Mouse (Mus musculus) thymus, adult 2 months (tissue): ENCODE measurements around the gene Klhl26. TPM values are rescaled to one million over a fixed set of nuclear protein-coding genes. Genes with fewer than 3 reads are reported as not detected.

Source experiments
- DNase-seq: peaks from one replicate; pipeline ENCODE4 v3.0.0; 2021
- H3K27ac ChIP-seq: fragments of 200-500 bp; 2 replicates; pipeline ENCODE4 v1.5.1; 2012; ENCODE audit warnings: low read length, control low read depth; ENCODE audit not compliant: control insufficient read depth, insufficient read depth
- H3K27me3 ChIP-seq: fragments of 200-500 bp; 2 replicates; pipeline ENCODE4 v1.6.1; 2012; ENCODE audit warnings: mild to moderate bottlenecking, low read length, moderate library complexity, mixed read lengths; ENCODE audit not compliant: control insufficient read depth, insufficient read depth
- H3K36me3 ChIP-seq: fragments of 200-500 bp; 2 replicates; pipeline ENCODE4 v1.6.1; 2012; ENCODE audit warnings: mild to moderate bottlenecking, low read length, moderate library complexity; ENCODE audit not compliant: control insufficient read depth, insufficient read depth
- H3K4me1 ChIP-seq: fragments of 200-500 bp; replicated peaks from 2 replicates; pipeline ENCODE4 v1.6.1; 2012; ENCODE audit warnings: low read length; ENCODE audit not compliant: control insufficient read depth, insufficient read depth
- H3K4me3 ChIP-seq: fragments of 200-500 bp; 2 replicates; pipeline ENCODE4 v1.5.1; 2012; ENCODE audit warnings: mild to moderate bottlenecking, low read length, control low read depth, moderate library complexity; ENCODE audit not compliant: control insufficient read depth, insufficient read depth
- CTCF ChIP-seq: fragments of 200-500 bp; IDR thresholded peaks from 2 replicates; pipeline ENCODE4 v1.5.1; 2012; ENCODE audit warnings: mild to moderate bottlenecking, control low read depth, low read length, moderate library complexity, borderline replicate concordance; ENCODE audit not compliant: control insufficient read depth, poor library complexity, insufficient read depth; ENCODE audit errors: extremely low read depth
- POLR2A ChIP-seq: fragments of 200-500 bp; IDR thresholded peaks from 2 replicates; pipeline ENCODE4 v1.6.1; 2012; ENCODE audit warnings: mild to moderate bottlenecking, low read length, control low read depth, moderate library complexity; ENCODE audit not compliant: control insufficient read depth, poor library complexity, insufficient read depth; ENCODE audit errors: extremely low read depth
- WGBS: fragments of 180-500 bp; shearing (Covaris S2); methylation state at CpG from one replicate; pipeline ENCODE4 v1.1.7; 2018; 5-methylcytosine and 5-hydroxymethylcytosine counted together
- polyA plus RNA-seq: library from polyadenylated mRNA; depleted of rRNA; stranded (reverse); fragments of >200 nt; gene quantifications from 2 replicates; pipeline ENCODE4 v1.2.3, GENCODE M21; 2012

Klhl26 gene
- polyA plus RNA-seq, 1 experiment = 44.6 TPM

DNA sequence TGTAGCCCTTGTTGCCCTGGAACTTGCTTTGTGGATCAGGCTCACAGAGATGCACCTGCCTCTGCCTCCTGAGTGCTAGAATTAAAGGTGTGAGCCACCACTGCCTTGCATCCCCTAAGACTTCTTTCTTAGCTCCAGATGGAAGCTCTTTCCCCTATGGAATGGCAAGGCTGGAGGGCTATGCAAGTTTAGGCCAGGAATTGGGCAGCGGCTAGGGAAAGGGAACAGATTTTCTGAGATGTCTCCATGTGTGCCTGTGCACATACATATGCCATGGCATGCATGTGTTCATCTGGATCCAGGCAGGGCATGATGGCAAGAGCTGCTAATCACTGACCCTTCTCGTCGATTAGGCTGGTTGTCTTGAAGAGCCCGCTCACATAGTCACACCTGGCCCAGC lies 11.1 kb downstream of the Klhl26 start:
- no peak overlapping the region for H3K27ac ChIP-seq
- no peak for DNase-seq
- H3K4me3 ChIP-seq = no peak overlapping the region
- 97% methylated on average over 4 of the region's 4 CpGs for WGBS
- no peaks in the 10 kb centered on the region for H3K27me3 ChIP-seq
- H3K36me3 ChIP-seq = no peaks in the 10 kb centered on the region
- TF ChIP-seq POLR2A (no peak), CTCF (no peak)
- no peaks in the 10 kb centered on the region for H3K4me1 ChIP-seq

DNA sequence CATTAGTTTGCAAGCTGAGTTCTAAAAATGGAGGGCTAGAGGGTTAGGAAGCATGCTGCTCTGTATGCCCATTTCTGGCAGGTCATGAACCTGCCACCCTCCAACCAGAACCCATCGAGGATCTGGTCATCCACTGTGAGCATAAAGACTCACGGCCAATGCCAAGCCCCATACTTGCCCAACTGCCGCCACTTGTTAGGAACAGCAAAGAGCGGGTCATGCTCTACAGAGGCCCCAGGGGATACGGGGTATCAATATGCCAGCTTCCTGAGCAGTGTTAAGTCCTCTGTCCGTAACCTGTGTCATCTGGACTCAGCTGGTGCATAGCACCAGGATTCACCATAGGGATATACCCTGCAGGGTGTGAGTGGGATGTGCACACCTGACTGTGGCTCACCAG lies 12.6 kb downstream of the Klhl26 start:
- no peak for TF ChIP-seq POLR2A
- no peak for TF ChIP-seq CTCF
- Histone ChIP-seq H3K4me1 (no peaks in the 10 kb centered on the region), H3K36me3 (no peaks in the 10 kb centered on the region), H3K27ac (no peak overlapping the region), H3K27me3 (no peaks in the 10 kb centered on the region), H3K4me3 (no peak overlapping the region)
- DNase-seq = no peak
- 94% methylated on average over 6 of the region's 6 CpGs for WGBS

DNA sequence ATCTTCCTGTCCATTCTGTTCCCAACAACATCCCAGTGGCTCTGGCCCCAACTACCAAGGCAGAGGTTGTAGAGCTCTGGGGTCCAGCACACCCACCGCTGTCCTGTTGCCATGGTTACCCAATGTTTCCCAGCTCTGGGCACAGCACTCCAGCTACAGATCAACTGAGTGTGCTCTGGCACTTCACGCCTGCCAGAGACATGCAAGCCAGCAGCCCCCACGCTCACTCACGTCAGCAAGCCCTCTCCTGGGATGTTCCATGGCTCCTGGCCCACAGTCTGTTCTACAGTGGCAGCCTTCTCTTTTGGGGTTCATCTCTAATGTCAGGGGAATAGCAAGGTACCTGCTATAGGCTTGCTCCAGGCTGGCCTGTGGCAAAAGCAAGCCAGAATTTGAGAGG lies 13.5 kb downstream of the Klhl26 start:
- no peaks in the 10 kb centered on the region for H3K36me3 ChIP-seq
- WGBS = 91% methylated on average over 4 of the region's 4 CpGs
- no peak for TF ChIP-seq POLR2A
- TF ChIP-seq CTCF = no peak
- H3K27ac ChIP-seq = no peak overlapping the region
- no peaks in the 10 kb centered on the region for H3K27me3 ChIP-seq
- no peak for DNase-seq
- H3K4me1 ChIP-seq = no peaks in the 10 kb centered on the region
- H3K4me3 ChIP-seq = no peak overlapping the region

DNA sequence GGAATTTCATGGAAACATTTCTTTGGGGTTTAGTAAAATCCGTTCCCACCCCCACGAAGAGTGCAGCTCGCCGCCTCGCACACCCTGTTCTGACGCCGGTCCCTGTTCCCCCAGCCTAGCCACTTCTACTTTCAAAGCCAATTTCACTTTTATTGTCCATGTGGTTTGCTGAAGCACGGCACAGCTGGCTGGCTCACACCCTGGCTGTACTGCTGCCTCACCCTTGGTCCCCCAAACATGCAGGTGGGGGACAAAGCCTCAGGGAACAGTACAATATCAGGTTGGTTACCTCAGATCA lies 14.3 kb downstream of the Klhl26 start:
- Histone ChIP-seq H3K4me3 (no peak overlapping the region), H3K36me3 (no peaks in the 10 kb centered on the region), H3K4me1 (no peaks in the 10 kb centered on the region), H3K27ac (no peak overlapping the region), H3K27me3 (no peaks in the 10 kb centered on the region)
- 66% methylated on average over 8 of the region's 8 CpGs for WGBS
- TF ChIP-seq POLR2A (no peak), CTCF (no peak)
- DNase-seq = no peak

DNA sequence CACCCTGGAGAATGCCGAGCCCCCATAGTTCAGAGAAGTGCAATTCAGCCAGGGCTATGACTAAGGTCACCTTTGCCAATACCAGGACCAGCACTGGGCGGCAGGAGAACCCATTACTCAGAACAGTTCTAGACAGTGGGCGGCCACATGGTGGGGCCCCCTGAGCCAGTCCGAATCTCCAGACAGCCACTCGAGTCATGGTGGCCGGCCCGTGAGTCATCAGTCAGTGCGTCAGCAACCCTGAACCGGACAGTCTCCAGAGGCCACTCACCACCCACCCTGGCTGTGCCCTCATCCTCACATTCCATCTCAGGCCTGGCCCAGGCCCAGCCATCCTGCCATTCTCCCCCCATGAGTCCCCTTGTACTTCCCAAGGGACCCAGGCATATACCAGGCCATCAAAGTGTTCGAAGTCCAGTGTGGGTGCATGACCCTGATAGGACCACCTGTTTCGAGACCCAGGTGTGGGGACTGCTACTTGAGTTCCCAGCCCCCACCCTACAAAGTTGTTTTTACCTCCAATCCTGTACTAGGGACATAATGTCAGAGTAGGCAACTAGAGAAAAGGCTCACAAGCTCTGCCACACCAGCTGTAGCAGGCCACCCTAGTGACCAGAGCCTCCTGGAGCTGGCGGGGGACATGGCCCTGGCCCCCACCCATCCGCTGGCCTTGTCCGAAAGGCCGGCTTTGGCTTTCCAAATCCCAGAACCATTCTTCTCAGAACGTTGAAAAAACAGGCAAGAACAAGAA lies 14.8 kb downstream of the Klhl26 start:
- Histone ChIP-seq H3K27ac (no peak overlapping the region), H3K27me3 (no peaks in the 10 kb centered on the region), H3K4me3 (no peak overlapping the region), H3K36me3 (no peaks in the 10 kb centered on the region), H3K4me1 (no peaks in the 10 kb centered on the region)
- no peak for DNase-seq
- TF ChIP-seq POLR2A (no peak), CTCF (no peak)
- 95% methylated on average over 16 of the region's 16 CpGs for WGBS

DNA sequence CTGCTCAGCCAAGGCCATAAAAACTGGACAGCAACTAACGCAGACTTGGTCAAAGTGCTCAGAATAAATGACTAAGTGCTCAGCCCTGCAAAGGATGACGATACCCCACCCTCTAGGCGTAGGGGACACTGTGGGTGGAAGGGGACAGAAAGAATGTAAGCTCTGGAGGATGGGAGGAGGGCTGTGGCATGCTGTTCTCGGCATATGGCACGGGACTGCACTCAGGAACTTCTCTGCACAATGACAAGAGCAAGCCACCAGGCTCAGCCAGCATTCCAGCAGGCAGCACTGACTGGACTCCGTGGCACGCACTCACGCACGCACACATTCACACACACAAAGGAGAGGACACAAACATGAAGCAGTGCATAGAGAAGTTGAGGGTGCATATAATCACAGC lies 16.2 kb downstream of the Klhl26 start:
- Histone ChIP-seq H3K4me1 (no peaks in the 10 kb centered on the region), H3K4me3 (no peak overlapping the region), H3K36me3 (no peaks in the 10 kb centered on the region), H3K27ac (no peak overlapping the region), H3K27me3 (no peaks in the 10 kb centered on the region)
- no peak for DNase-seq
- 96% methylated on average over 9 of the region's 9 CpGs for WGBS
- TF ChIP-seq POLR2A = no peak
- no peak for TF ChIP-seq CTCF

DNA sequence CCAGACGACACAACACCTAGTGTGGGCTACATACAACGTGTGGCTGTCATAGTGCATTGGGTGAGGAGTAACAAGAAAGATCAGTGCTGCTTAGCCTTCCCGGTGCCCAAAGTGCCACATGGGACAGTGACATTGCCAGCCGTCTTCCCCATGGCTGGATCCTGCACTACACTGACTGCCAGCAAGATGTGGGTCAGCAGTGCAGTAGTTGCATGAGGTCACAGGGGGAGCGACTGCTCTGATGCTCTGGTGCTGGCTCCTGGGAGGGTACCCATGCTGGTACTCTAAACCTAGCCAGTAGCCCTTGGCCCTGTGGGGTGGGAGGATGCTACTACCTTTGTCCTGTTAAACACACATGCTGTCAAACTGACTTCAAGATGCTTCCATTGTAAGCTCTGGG lies 16.6 kb downstream of the Klhl26 start:
- DNase-seq = no peak
- Histone ChIP-seq H3K4me3 (no peak overlapping the region), H3K27me3 (no peaks in the 10 kb centered on the region), H3K36me3 (no peaks in the 10 kb centered on the region), H3K4me1 (no peaks in the 10 kb centered on the region), H3K27ac (no peak overlapping the region)
- whole genome bisulfite sequencing = 85% methylated on average over 5 of the region's 5 CpGs
- TF ChIP-seq CTCF (no peak), POLR2A (no peak)
